Mouse (Mus musculus): ENCODE measurements around the gene Rai14.

GRCm38 (mm10) chr15:10632581-10632980 is 81.8 kb downstream of the Rai14 start:
- TF ChIP-seq CTCF (IDR thresholded peaks at IDR 0.05; ENCODE audit: borderline replicate concordance, control insufficient read depth, extremely low read depth, insufficient read depth, low read length, poor library complexity) (no peak), POLR2A (IDR thresholded peaks at IDR 0.05; ENCODE audit: control insufficient read depth, extremely low read depth, insufficient read depth, low read length, poor library complexity) (no peak)

Measured in thymus, adult 2 months (tissue).